Mouse (Mus musculus) forebrain, embryonic 15.5 days (tissue): ENCODE measurements around the gene Akap10. TPM values are rescaled to one million over a fixed set of nuclear protein-coding genes. Genes with fewer than 3 reads are reported as not detected.
"Not testable (repeated sequence)": the region's sequence is repeated elsewhere in the genome, so short reads cannot be mapped to it uniquely, and the experiment has no call there.

ENCODE experiments used
- ATAC-seq: fragments of 200-750 bp; cut with Nextera tagmentation; replicated peaks from 2 replicates; pipeline ENCODE4 v1.8.0; 2017; ENCODE audit warnings: mild to moderate bottlenecking, moderate TSS enrichment, moderate library complexity
- H3K27ac ChIP-seq: fragments of 300-500 bp; sonication (generic); replicated peaks from 2 replicates; pipeline ENCODE4 v1.5.1; 2015; ENCODE audit warnings: mild to moderate bottlenecking, inconsistent platforms
- H3K27me3 ChIP-seq: fragments of 300-500 bp; sonication (generic); 2 replicates; pipeline ENCODE4 v1.6.1; 2015; ENCODE audit warnings: inconsistent platforms
- H3K36me3 ChIP-seq: fragments of 300-500 bp; sonication (generic); 2 replicates; pipeline ENCODE4 v1.6.1; 2015; ENCODE audit warnings: mild to moderate bottlenecking, inconsistent platforms
- H3K4me1 ChIP-seq: fragments of 300-500 bp; sonication (generic); 2 replicates; pipeline ENCODE4 v1.6.1; 2015; ENCODE audit warnings: inconsistent platforms
- H3K4me2 ChIP-seq: fragments of 300-500 bp; sonication (generic); replicated peaks from 2 replicates; pipeline ENCODE4 v1.6.1; 2015; ENCODE audit warnings: mild to moderate bottlenecking, inconsistent platforms
- H3K4me3 ChIP-seq: fragments of 300-500 bp; sonication (generic); 2 replicates; pipeline ENCODE4 v1.5.1; 2015; ENCODE audit warnings: mild to moderate bottlenecking, inconsistent platforms
- H3K9ac ChIP-seq: fragments of 300-500 bp; sonication (generic); replicated peaks from 2 replicates; pipeline ENCODE4 v1.6.1; 2015; ENCODE audit warnings: mild to moderate bottlenecking, inconsistent platforms
- H3K9me3 ChIP-seq: fragments of 300-500 bp; sonication (generic); 2 replicates; pipeline ENCODE4 v1.6.1; 2016; ENCODE audit warnings: inconsistent platforms
- WGBS: fragments of 180-500 bp; shearing (Covaris S2); methylation state at CpG from one replicate; pipeline ENCODE4 v1.1.7; 2015; ENCODE audit warnings: mixed read lengths; 5-methylcytosine and 5-hydroxymethylcytosine counted together
- polyA plus RNA-seq: library from polyadenylated mRNA; unstranded; fragments of >200 nt; fragmentation: Nextera tagmentation; extraction: Ambion mirVana; gene quantifications from 2 replicates; pipeline ENCODE4 v1.2.1, GENCODE M21; 2015

The Akap10 gene
- polyA plus RNA-seq, 1 experiment from 2014 or later: 15.8 TPM

DNA sequence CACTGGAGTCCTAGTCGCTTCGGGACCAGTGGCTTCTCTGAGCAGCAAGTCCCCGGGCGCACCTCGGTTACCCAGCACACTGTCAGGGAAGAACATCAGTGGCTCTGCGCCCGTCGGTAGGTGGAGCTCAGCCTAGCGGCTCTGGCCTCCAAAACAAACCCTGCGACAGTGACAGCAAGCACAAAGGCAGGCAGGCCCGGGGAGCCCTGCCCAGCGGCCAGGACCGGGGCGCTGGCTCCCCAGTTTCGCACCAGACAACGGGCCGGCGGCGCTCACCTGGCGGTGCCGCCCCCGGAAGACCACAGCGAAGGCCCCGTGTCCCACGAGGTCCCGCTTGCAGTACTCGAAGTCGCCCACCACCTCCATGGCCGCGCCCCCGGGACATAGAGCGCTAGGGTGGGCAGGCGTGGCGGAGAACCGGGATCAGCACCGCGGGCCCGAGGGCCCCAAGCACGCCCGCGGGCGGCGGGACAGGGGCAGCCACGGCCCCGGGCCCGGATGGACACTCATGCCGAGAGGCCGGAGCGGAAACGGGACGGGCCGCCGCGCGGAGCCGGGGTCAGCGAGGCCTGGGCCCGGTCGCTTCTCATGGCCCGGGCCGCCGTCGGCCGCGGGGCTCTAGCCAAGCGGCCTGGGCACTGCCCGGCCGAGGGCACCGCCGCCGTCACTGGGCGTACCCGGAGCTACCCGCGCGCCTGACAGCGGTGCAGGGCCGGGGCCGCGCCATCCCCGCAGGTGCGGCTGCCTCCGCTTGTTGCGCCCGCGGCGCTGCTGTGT, 75.7 kb downstream of the Akap10 start:
- WGBS: under 1% methylated on average over 84 of the region's 87 CpGs
- Histone ChIP-seq H3K27ac (peak overlapping the region; percentile 98), H3K4me1 (peaks cover 35% of the 10 kb centered on the region), H3K27me3 (no peaks in the 10 kb centered on the region), H3K9me3 (no peaks in the 10 kb centered on the region), H3K4me2 (peak overlapping the region; percentile 77), H3K36me3 (peaks cover 5% of the 10 kb centered on the region; the same call in 1 of the 2 replicates), H3K9ac (peak overlapping the region; percentile 99), H3K4me3 (peak overlapping the region; percentile 98)
- peak; percentile 93 for ATAC-seq

DNA sequence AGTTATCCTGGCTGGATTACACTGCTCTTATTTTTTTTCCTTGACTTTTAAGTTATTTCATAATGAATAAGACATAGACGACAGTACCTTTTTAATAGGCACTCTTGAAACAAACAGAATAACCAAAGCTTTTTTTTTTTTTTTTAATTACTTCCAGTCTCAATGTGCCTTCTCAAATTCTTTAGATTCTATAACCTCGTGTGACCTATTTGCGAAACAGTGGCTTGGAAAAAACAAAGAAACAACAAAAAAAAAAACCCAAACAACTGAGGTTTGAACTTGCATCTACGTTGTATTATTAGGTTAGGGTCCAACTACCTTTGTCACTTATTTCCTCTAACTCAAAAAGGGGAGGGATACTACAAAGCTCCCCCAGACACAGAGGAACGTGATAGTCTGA, 76.4 kb downstream of the Akap10 start:
- Histone ChIP-seq H3K4me2 (peak overlapping the region; percentile 77), H3K9me3 (no peaks in the 10 kb centered on the region), H3K27ac (peak overlapping the region; percentile 98), H3K4me1 (peaks cover 37% of the 10 kb centered on the region), H3K27me3 (no peaks in the 10 kb centered on the region), H3K9ac (peak overlapping the region; percentile 99), H3K4me3 (peak overlapping the region; percentile 98), H3K36me3 (peaks cover 6% of the 10 kb centered on the region; the same call in 1 of the 2 replicates)
- WGBS: 7% methylated on average over 5 of the region's 5 CpGs
- no peak for ATAC-seq

DNA sequence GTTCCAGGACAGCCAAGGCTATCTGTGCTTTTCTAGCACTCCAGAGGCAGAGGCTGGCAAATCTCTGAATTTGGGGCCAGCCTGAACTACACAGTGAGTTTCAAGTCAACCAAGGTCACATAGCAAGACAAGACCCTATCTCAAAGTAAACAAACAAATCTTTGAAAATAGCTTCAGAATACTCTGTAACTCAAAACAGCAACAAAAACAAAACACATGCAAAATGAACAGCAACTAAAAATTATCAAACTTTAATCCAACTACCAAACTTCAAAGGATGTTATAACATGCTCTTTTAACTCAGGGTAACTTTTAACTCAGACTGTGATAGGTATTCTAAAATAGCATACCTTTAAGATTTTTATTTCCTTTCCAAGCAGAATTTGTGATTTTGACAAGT, 77.1 kb downstream of the Akap10 start:
- no peak for ATAC-seq
- no peaks in the 10 kb centered on the region for H3K27me3 ChIP-seq
- peak overlapping the region; percentile 34 for H3K4me2 ChIP-seq
- no peak overlapping the region for H3K27ac ChIP-seq
- peaks cover 37% of the 10 kb centered on the region for H3K4me1 ChIP-seq
- no peaks in the 10 kb centered on the region for H3K9me3 ChIP-seq
- no peak overlapping the region for H3K9ac ChIP-seq
- H3K36me3 ChIP-seq: peaks cover 6% of the 10 kb centered on the region; the same call in 1 of the 2 replicates
- H3K4me3 ChIP-seq: no peak overlapping the region

DNA sequence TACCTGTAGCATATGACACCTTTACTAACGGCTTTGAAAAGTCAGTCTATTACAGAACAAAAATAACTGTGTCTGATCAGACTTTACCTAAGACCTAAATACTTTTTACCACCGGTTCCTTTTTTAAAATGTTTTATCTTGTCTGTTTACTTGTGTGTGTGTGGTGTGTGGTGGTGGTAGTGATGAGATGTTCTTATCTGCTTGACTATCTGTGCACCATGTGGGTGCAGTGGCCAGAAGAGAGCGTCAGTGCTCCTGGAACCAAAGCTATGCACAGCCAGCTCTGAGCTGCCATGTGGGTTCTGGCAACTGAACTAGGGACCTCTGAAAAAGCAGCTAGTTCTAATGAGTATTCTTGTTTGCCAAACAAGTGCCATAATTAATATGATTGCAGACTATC, 78.9 kb downstream of the Akap10 start:
- H3K9me3 ChIP-seq: no peaks in the 10 kb centered on the region
- ATAC-seq: no peak
- 88% methylated on average over 3 of the region's 3 CpGs for WGBS

DNA sequence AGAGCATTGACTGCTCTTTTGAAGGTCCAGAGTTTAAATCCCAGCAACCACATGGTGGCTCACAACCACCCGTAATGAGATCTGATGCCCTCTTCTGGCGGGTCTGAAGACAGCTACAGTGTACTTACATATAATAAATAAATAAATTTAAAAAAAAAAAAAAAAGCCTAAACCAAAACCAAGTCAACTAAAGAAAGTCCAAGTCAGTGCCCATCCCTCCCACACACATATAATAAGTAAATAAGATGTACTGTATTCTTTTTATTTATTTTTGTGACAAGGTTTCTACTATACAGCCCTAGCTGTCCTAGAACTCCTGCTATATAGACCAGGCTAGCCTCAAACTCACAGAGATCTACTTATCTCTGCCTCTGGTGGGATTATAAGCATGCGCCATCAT, 89.4 kb downstream of the Akap10 start:
- not testable (repeated sequence) for H3K9ac ChIP-seq, H3K4me3 ChIP-seq, H3K27me3 ChIP-seq, H3K4me2 ChIP-seq, ATAC-seq, H3K4me1 ChIP-seq, H3K27ac ChIP-seq, H3K9me3 ChIP-seq
- WGBS: 56% methylated on average over 3 of the region's 3 CpGs
- H3K36me3 ChIP-seq: peaks cover 62% of the 10 kb centered on the region

More for the DNA sequence above, 78.9 kb downstream of the Akap10 start:
- Histone ChIP-seq H3K4me3 (no peak overlapping the region), H3K4me2 (no peak overlapping the region), H3K36me3 (peaks cover 6% of the 10 kb centered on the region; the same call in 1 of the 2 replicates), H3K27me3 (no peaks in the 10 kb centered on the region), H3K9ac (no peak overlapping the region), H3K4me1 (peaks cover 37% of the 10 kb centered on the region), H3K27ac (no peak overlapping the region)

DNA sequence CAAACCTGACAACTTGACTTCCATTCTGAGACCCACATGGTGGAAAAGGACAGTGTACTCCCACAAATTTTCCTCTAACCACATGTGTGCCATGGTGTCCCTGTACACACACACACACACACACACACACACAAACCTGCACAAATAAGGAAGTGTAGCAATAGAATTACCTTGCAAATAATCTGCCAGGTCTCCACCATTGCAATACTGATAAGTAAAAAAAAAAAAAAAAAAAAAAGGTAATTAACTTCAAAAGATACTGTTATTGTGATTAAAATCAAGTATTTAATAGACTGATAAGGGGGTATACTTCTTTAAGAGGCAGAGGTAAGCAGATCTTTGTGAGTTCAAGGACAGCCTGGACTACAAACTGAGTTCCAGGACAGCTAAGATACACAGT, 90.1 kb downstream of the Akap10 start:
- H3K9me3 ChIP-seq: no peaks in the 10 kb centered on the region
- H3K4me2 ChIP-seq: no peak overlapping the region
- no peak overlapping the region for H3K27ac ChIP-seq
- peaks cover 61% of the 10 kb centered on the region for H3K36me3 ChIP-seq
- H3K4me1 ChIP-seq: no peaks in the 10 kb centered on the region
- H3K4me3 ChIP-seq: no peak overlapping the region
- H3K9ac ChIP-seq: no peak overlapping the region
- no peak for ATAC-seq
- H3K27me3 ChIP-seq: no peaks in the 10 kb centered on the region

DNA sequence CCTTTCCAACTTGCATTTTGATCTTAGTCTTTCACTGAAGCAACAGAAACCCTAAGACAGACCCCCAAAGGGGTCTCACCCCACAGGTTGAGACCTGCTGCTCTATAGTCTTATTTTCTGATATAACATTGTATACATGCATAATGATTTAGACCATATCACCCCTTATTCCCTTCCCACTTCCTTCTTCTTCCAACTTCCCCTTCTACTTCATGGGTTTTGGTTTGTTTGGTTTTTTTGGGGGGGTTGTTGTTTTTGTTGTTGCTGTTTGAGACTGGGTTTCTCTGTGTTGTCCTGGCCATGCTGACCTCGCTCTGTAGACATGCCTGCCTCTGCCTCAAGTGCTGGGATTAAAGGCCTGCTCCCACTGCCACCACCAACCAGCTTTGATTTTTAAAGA, 90.9 kb downstream of the Akap10 start:
- Histone ChIP-seq H3K4me2 (no peak overlapping the region), H3K9ac (no peak overlapping the region), H3K36me3 (peaks cover 62% of the 10 kb centered on the region), H3K4me3 (no peak overlapping the region), H3K27ac (no peak overlapping the region), H3K9me3 (no peaks in the 10 kb centered on the region), H3K4me1 (no peaks in the 10 kb centered on the region), H3K27me3 (no peaks in the 10 kb centered on the region)
- WGBS: 84% methylated on average over 1 of the region's 1 CpGs
- ATAC-seq: no peak

Other genes starting within 250 kb of the Akap10 start
- gene Fam83g, start 246.2 kb downstream of the Akap10 start, polyA plus RNA-seq: 0.20 and 0.51 TPM in 2 replicates
- not detected in 2 replicates for gene Slc5a10, start 209.4 kb downstream of the Akap10 start, polyA plus RNA-seq
- gene Prpsap2, start 168.2 kb downstream of the Akap10 start, polyA plus RNA-seq: 64.3 and 67.3 TPM in 2 replicates
- 39.7 and 40.7 TPM in 2 replicates for gene Ulk2, start 75.2 kb downstream of the Akap10 start, polyA plus RNA-seq
- 10.7 and 11.7 TPM in 2 replicates for gene Specc1, start 26.5 kb upstream of the Akap10 start, polyA plus RNA-seq